Mouse (Mus musculus) testis, postnatal 10 days (tissue): ENCODE data around the gene Peak1.
A peak's percentile ranks its signal among the peaks of the same experiment; 100 is the strongest.

ENCODE experiments used
- DNase-seq: peaks from one replicate; pipeline ENCODE4 v3.0.0; 2021; ENCODE audit warnings: low spot score

The Peak1 gene

GRCm38 (mm10) chr9:56255676-56256432 lies 162.0 kb downstream of the Peak1 start:
- no peak for DNase-seq

- no peak for DNase-seq
Measured at GRCm38 (mm10) chr9:56244336-56244735, 173.5 kb downstream of the Peak1 start.

GRCm38 (mm10) chr9:56243885-56244284 lies 174.0 kb downstream of the Peak1 start:
- no peak for DNase-seq

GRCm38 (mm10) chr9:56242686-56243085 lies 175.2 kb downstream of the Peak1 start:
- DNase-seq = no peak

GRCm38 (mm10) chr9:56241076-56241475 lies 176.8 kb downstream of the Peak1 start:
- no peak for DNase-seq

GRCm38 (mm10) chr9:56235871-56236298 lies 182.0 kb downstream of the Peak1 start:
- DNase-seq = no peak

- DNase-seq = no peak
Measured at GRCm38 (mm10) chr9:56235281-56235680, 182.6 kb downstream of the Peak1 start.

GRCm38 (mm10) chr9:56234561-56234960 lies 183.3 kb downstream of the Peak1 start:
- no peak for DNase-seq

- DNase-seq = no peak
Measured at GRCm38 (mm10) chr9:56233316-56233715, 184.6 kb downstream of the Peak1 start.

GRCm38 (mm10) chr9:56230906-56231305 lies 187.0 kb downstream of the Peak1 start:
- no peak for DNase-seq

- no peak for DNase-seq
Measured at GRCm38 (mm10) chr9:56227626-56228025, 190.2 kb downstream of the Peak1 start.

GRCm38 (mm10) chr9:56223429-56224051 lies 194.3 kb downstream of the Peak1 start:
- peak; percentile 77 for DNase-seq

GRCm38 (mm10) chr9:56218860-56219259 lies 199.0 kb downstream of the Peak1 start:
- no peak for DNase-seq

- DNase-seq = no peak
Measured at GRCm38 (mm10) chr9:56218043-56218442, 199.8 kb downstream of the Peak1 start.

- no peak for DNase-seq
Measured at GRCm38 (mm10) chr9:56217386-56217785, 200.5 kb downstream of the Peak1 start.

- peak; percentile 19 for DNase-seq
Measured at GRCm38 (mm10) chr9:56213451-56214291, 204.2 kb downstream of the Peak1 start.

GRCm38 (mm10) chr9:56208817-56209216 lies 209.1 kb downstream of the Peak1 start:
- peak; percentile 20 for DNase-seq

GRCm38 (mm10) chr9:56207516-56207915 lies 210.4 kb downstream of the Peak1 start:
- no peak for DNase-seq

- DNase-seq = no peak
Measured at GRCm38 (mm10) chr9:56207083-56207482, 210.8 kb downstream of the Peak1 start.

GRCm38 (mm10) chr9:56205336-56205735 lies 212.5 kb downstream of the Peak1 start:
- no peak for DNase-seq

- DNase-seq = no peak
Measured at GRCm38 (mm10) chr9:56204316-56204715, 213.6 kb downstream of the Peak1 start.

- peak; percentile 92 for DNase-seq
Measured at GRCm38 (mm10) chr9:56200645-56201314, 217.1 kb downstream of the Peak1 start.
